Comparison of ENCODE assay signal across 8 mouse cellular contexts in the genomic region with DNA sequence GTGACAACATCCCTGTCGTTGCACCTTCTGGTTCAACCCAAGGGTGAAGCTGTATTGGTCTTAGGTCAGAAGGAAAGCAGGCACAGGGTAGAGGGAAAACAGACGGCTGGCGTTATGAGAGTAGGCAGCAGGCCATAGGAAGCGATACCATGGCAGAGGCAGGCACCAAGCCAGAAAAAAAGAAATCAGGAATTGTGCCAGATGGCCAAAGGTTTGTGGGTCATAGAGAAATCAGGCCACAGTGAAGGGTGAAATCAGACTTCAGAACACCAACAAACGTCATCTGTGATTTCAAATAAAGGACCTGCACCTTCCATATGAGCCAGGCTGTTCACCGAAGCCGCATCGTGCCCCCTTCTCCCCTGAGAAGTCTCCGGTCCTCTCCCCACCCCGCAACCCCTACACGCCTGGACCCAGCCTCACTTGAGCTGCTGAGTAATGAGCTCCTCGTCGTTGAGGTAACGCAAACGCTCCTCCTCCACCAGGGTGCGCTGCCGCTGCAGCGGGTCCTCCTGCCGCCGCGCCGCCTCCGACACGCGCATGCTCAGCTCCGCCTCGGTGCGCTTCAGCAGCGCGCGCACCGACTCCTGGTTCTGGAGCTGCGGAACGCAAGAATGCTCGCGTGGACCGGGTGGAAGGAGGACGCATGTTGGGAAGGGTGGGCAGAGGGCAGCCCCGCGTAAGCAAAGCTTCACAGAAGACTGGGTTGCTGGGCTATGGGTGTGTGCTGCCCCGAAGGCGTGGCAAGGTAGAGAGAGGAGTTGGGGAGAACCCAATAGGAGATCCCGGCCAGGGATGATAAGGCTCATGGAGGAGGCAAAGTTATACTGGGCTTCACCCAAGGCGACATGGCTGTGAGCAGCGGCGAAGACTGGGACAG. TPM values are rescaled to one million over a fixed set of nuclear protein-coding genes. Genes with fewer than 3 reads are reported as not detected.
A peak's percentile ranks its signal among the peaks of the same experiment; 100 is the strongest.
DNase-seq lines count a peak whose midpoint lies in the region; ATAC-seq and TF ChIP-seq lines count a peak whose summit lies in the region.

No protein-coding gene starts in this region.

- no peaks in the 10 kb centered on the region for H3K79me2 ChIP-seq in MEL (ENCODE audit: control insufficient read depth, insufficient read depth, low read length, poor library complexity)

- no peaks in the 10 kb centered on the region for H3K36me3 ChIP-seq in MEL (ENCODE audit: control insufficient read depth in 1 of 2, insufficient read depth in 2 of 2, low read length in 2 of 2)
- H3K36me3 ChIP-seq in forebrain, embryonic 16.5 days (ENCODE audit: control insufficient read depth, insufficient read depth) = peaks cover 4% of the 10 kb centered on the region

- WGBS in forebrain, embryonic 16.5 days = 6% methylated on average over 46 of the region's 46 CpGs
- 6% methylated on average over 46 of the region's 46 CpGs for WGBS in lung, adult 2 months

- peaks cover 4 to 11% of the 10 kb centered on the region in 2 experiments for H3K4me1 ChIP-seq in MEL (ENCODE audit: control insufficient read depth in 1 of 2, insufficient read depth in 2 of 2, low read length in 2 of 2)
- peaks cover 35% of the 10 kb centered on the region for H3K4me1 ChIP-seq in forebrain, embryonic 16.5 days (replicated peaks; ENCODE audit: control insufficient read depth, insufficient read depth, low read length)
- peaks cover 3% of the 10 kb centered on the region; the same call in 1 of the 2 replicates for H3K4me1 ChIP-seq in lung, adult 2 months (ENCODE audit: control insufficient read depth, insufficient read depth, low read length)

- peak; percentile 82 for ATAC-seq in forebrain, embryonic 16.5 days
- peak; percentile 70 for ATAC-seq in neutrophil, adult 5-6 weeks (ENCODE audit: extremely low read depth, insufficient number of reproducible peaks, low FRiP score, poor library complexity, severe bottlenecking)

- DNase-seq in MEL (ENCODE audit: low read depth, low spot score) = peak; percentile 97
- DNase-seq in cerebellum, adult 18-20 months = peak; percentile 94 to 98
- peak; percentile 90 to 92 for DNase-seq in heart, postnatal 36 days
- peak; percentile 90 to 95 for DNase-seq in layer of hippocampus, adult 2 months (ENCODE audit: low spot score in 2 of 2)
- peak; percentile 87 for DNase-seq in lung, adult 2 months
- DNase-seq in testis, postnatal 14 days (ENCODE audit: low spot score) = peak; percentile 87

- peak overlapping the region; percentile 8 for H3K27ac ChIP-seq in MEL (ENCODE audit: control insufficient read depth, low read depth, low read length)
- H3K27ac ChIP-seq in forebrain, embryonic 16.5 days (ENCODE audit: low read length) = no peak overlapping the region; the same call in 1 of the 2 replicates
- peak overlapping the region; percentile 69 for H3K27ac ChIP-seq in layer of hippocampus, adult 2 months

- H3K9me3 ChIP-seq in MEL (replicated peaks; ENCODE audit: insufficient read depth, low read length) = no peaks in the 10 kb centered on the region
- no peaks in the 10 kb centered on the region for H3K9me3 ChIP-seq in forebrain, embryonic 16.5 days (ENCODE audit: control insufficient read depth, low read length)

- intact Hi-C loops in heart, postnatal 36 days (cut with DNase I) = loop anchor here (1.0 to 5.0 kb wide), 4 partner anchors 25 to 156 kb away; partner anchors contain the start of gene Cisd3

- H3K4me2 ChIP-seq in forebrain, embryonic 16.5 days (ENCODE audit: low read length) = peak overlapping the region; percentile 70

- H3K9ac ChIP-seq in MEL (ENCODE audit: control insufficient read depth, low read depth, low read length, poor library complexity, severe bottlenecking) = peak overlapping the region; percentile 58
- peak overlapping the region; percentile 53 for H3K9ac ChIP-seq in forebrain, embryonic 16.5 days (replicated peaks; ENCODE audit: low read depth, low read length)

- no peak for TF ChIP-seq EP300 in MEL (IDR thresholded peaks at IDR 0.05; ENCODE audit: low read depth in 1 of 2, low read length in 2 of 2)

- TF ChIP-seq CTCF in MEL (IDR thresholded peaks at IDR 0.05 in 2 of 3, conservative IDR thresholded peaks at IDR 0.05 in 1 of 3; ENCODE audit: control insufficient read depth in 1 of 3, insufficient read depth in 1 of 3, low read depth in 2 of 3, low read length in 3 of 3, poor library complexity in 1 of 3, severe bottlenecking in 1 of 3) = peak; percentile 83 to 97 (median 97)
- TF ChIP-seq CTCF in layer of hippocampus, adult 2 months (conservative IDR thresholded peaks at IDR 0.05) = peak; percentile 95
- peak; percentile 84 for TF ChIP-seq CTCF in lung, adult 2 months (IDR thresholded peaks at IDR 0.05; ENCODE audit: insufficient read depth, low read length)

- TF ChIP-seq RAD21 in MEL (IDR thresholded peaks at IDR 0.05; ENCODE audit: low read depth, low read length) = peak; percentile 70

- TF ChIP-seq POLR2A in MEL (IDR thresholded peaks at IDR 0.05; ENCODE audit: control insufficient read depth in 1 of 2, insufficient read depth in 1 of 2, low read depth in 1 of 2, low read length in 2 of 2, poor library complexity in 1 of 2) = peak; percentile 71 to 87
- TF ChIP-seq POLR2A in lung, adult 2 months (IDR thresholded peaks at IDR 0.05; ENCODE audit: borderline replicate concordance, extremely low read depth, low read depth, low read length) = no peak

- no peaks in the 10 kb centered on the region; a peak in 2 of 4 replicates for H3K27me3 ChIP-seq in MEL (ENCODE audit: control insufficient read depth in 1 of 2, insufficient read depth in 2 of 2, low read length in 2 of 2)
- H3K27me3 ChIP-seq in forebrain, embryonic 16.5 days (replicated peaks; ENCODE audit: control insufficient read depth, insufficient read depth, low read length) = peaks cover 20% of the 10 kb centered on the region

- H3K4me3 ChIP-seq in MEL (ENCODE audit: control insufficient read depth in 1 of 2, insufficient read depth in 1 of 2, low read depth in 2 of 2, low read length in 2 of 2) = peak overlapping the region; percentile 58 to 59
- peak overlapping the region; percentile 34 for H3K4me3 ChIP-seq in forebrain, embryonic 16.5 days (replicated peaks; ENCODE audit: low read length)
- H3K4me3 ChIP-seq in layer of hippocampus, adult 2 months = peak overlapping the region; percentile 48
- peak overlapping the region; percentile 71 for H3K4me3 ChIP-seq in lung, adult 2 months (replicated peaks; ENCODE audit: extremely low read depth, low read depth, low read length)

TF ChIP-seq in MEL, 35 proteins besides CTCF, POLR2A, EP300 and RAD21:
- peak; percentile 57; the same call in 1 of the 2 replicates for TF ChIP-seq MXI1 (IDR thresholded peaks at IDR 0.05; ENCODE audit: low read depth, low read length)
- no peak for TF ChIP-seq ZMIZ1 (IDR thresholded peaks at IDR 0.05; ENCODE audit: low read depth, low read length)
- peak; percentile 42; the same call in 1 of the 2 replicates for TF ChIP-seq ZC3H11A (IDR thresholded peaks at IDR 0.05; ENCODE audit: low read depth, low read length)
- peak; percentile 64; the same call in 1 of the 2 replicates for TF ChIP-seq HCFC1 (IDR thresholded peaks at IDR 0.05; ENCODE audit: low read depth, low read length)
- 0 out of 2 replicates have a peak, but pooled peaks have one; percentile 43 for TF ChIP-seq TBP (IDR thresholded peaks at IDR 0.05; ENCODE audit: low read depth, low read length)
- TF ChIP-seq NELFE (IDR thresholded peaks at IDR 0.05; ENCODE audit: low read depth, low read length) = peak; percentile 82
- no peak for TF ChIP-seq RCOR1 (IDR thresholded peaks at IDR 0.05; ENCODE audit: low read depth, low read length)
- TF ChIP-seq UBTF (IDR thresholded peaks at IDR 0.05; ENCODE audit: borderline replicate concordance, insufficient read depth, low read depth, low read length) = peak; percentile 43; the same call in 1 of the 2 replicates
- TF ChIP-seq MAX (IDR thresholded peaks at IDR 0.05; ENCODE audit: low read length) = peak; percentile 78
- peak; percentile 86 for TF ChIP-seq SMC3 (IDR thresholded peaks at IDR 0.05; ENCODE audit: low read depth, low read length)
- no peak for TF ChIP-seq MAFK (IDR thresholded peaks at IDR 0.05; ENCODE audit: borderline replicate concordance, low read depth, low read length)
- TF ChIP-seq TCF12 (IDR thresholded peaks at IDR 0.05; ENCODE audit: low read depth, low read length) = no peak; the same call in 1 of the 2 replicates
- TF ChIP-seq KAT2A (conservative IDR thresholded peaks at IDR 0.05; ENCODE audit: low read depth, low read length) = no peak
- peak; percentile 50; the same call in 1 of the 2 replicates for TF ChIP-seq SIN3A (IDR thresholded peaks at IDR 0.05; ENCODE audit: low read length)
- TF ChIP-seq GATA1 (IDR thresholded peaks at IDR 0.05; ENCODE audit: low read depth, low read length) = peak; percentile 53
- peak; percentile 52; the same call in 1 of the 2 replicates for TF ChIP-seq POLR2AphosphoS2 (IDR thresholded peaks at IDR 0.05; ENCODE audit: low read length)
- TF ChIP-seq NRF1 (IDR thresholded peaks at IDR 0.05; ENCODE audit: insufficient read depth, low read depth, low read length, poor library complexity, severe bottlenecking) = peak; percentile 99
TF ChIP-seq in MEL: peak in this region for 12.

RNA-seq across cellular contexts. Expression of gene 4933428G20Rik, which starts 31.5 kb away (rescaled TPM):
- total RNA-seq in MEL (2012; rRNA removed) = not detected in 2 replicates
- polyA plus RNA-seq in MEL (2012; ENCODE audit: insufficient read depth in 1 of 2, insufficient read length in 2 of 2, low read depth in 1 of 2, low replicate concordance in 2 of 2, missing spikeins in 1 of 2) = under 1 TPM in 1 of 2 experiments, not detected in 1; 0.15 TPM
- polyA plus RNA-seq in forebrain, embryonic 16.5 days (2015; fragmentation: Nextera tagmentation; extraction: Ambion mirVana) = 0.29 and 1.2 TPM in 2 replicates
- not detected for total RNA-seq in heart, postnatal 36 days (2021)
- under 1 TPM in 1 of 2 experiments, not detected in 1; 0.25 TPM for total RNA-seq in layer of hippocampus, adult 2 months (2021)
- 0.08 TPM in 1 of 2 replicates, not detected in the other for polyA plus RNA-seq in lung, adult 2 months (2012; rRNA removed)
- total RNA-seq in neutrophil, adult 5-6 weeks (2017) = 0.23 TPM in 1 of 2 replicates, not detected in the other

RNA-seq across cellular contexts. Expression of gene Srcin1, which starts 44.4 kb away (rescaled TPM):
- total RNA-seq in MEL (2012; rRNA removed) = 0.03 and 0.04 TPM in 2 replicates
- polyA plus RNA-seq in MEL (2012; ENCODE audit: insufficient read depth in 1 of 2, insufficient read length in 2 of 2, low read depth in 1 of 2, low replicate concordance in 2 of 2, missing spikeins in 1 of 2) = under 1 TPM in 1 of 2 experiments, not detected in 1; 0.10 TPM
- 7.0 and 9.9 TPM in 2 replicates for polyA plus RNA-seq in forebrain, embryonic 16.5 days (2015; fragmentation: Nextera tagmentation; extraction: Ambion mirVana)
- under 1 TPM; 0.08 to 0.16 TPM for total RNA-seq in heart, postnatal 36 days (2021)
- 100 to 1,000 TPM; 226 to 232 TPM for total RNA-seq in layer of hippocampus, adult 2 months (2021)
- polyA plus RNA-seq in lung, adult 2 months (2012; rRNA removed) = 6.4 and 7.0 TPM in 2 replicates
- total RNA-seq in neutrophil, adult 5-6 weeks (2017) = 0.12 TPM in 1 of 2 replicates, not detected in the other

Comparison
In these comparisons a context has a peak if more than half of its experiments do, and no peak if none do; other contexts are left out.
1. RNA of gene Srcin1, which starts 44.4 kb away (total RNA-seq): 226 to 232 TPM in layer of hippocampus, adult 2 months; 0.08 to 0.16 TPM in heart, postnatal 36 days, 0.12 TPM in neutrophil, adult 5-6 weeks and 0.03 to 0.04 TPM in MEL; every median in the first group is over 100 times any median in the second.
2. Peak in every context shown above with its lines, with median percentiles within 50 percentile points of each other: DNase-seq, H3K4me3 ChIP-seq and CTCF ChIP-seq.